Mouse (Mus musculus) 416B (cell line): ENCODE measurements around the gene Adgrg1.

Experiments used
- DNase-seq: peaks from one replicate; pipeline ENCODE4 v3.0.0; 2011; ENCODE audit warnings: low read depth

The Adgrg1 gene

DNA sequence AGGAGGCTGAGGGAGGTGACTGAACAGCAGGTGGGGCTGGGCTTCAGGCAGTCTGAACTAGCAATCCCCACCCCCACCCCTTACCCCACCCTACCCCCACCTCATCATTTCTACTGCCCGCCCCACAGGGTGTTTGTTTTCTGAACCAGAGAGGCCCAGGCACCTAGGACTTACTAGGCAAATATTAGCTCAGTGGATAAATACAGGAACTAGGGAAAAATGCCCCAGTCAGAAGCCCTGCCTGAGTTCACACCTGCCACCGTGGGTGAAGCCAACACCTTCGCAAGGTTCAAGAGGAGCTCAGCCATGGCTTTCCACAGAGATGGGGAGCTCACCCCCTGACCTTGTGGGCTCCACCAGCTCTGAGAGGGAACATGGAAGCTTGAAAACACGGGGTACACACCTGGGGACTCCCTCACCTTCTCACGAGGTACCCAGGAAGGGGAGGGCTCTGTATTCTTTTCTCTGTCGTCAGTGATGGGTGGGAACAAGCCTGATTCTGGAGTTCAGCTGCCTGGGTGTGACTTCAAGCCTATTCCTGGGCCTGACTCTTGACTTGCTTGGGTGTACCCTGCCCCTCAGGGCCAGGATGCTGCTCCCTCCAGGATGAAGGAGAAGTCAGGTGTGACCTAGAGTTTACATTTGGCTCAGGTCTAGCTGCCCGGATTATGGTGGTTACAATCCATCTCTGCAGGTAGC, at the start of gene Adgrg1:
Gene Adgrg1 (plus strand): TSS at position 285 of the 699 bp plus-strand sequence.
- no peak for DNase-seq

- peak; percentile 24 for DNase-seq
These were observed 46.3 kb upstream of the Adgrg1 start for GRCm38 (mm10) chr8:94928227-94928626.

DNA sequence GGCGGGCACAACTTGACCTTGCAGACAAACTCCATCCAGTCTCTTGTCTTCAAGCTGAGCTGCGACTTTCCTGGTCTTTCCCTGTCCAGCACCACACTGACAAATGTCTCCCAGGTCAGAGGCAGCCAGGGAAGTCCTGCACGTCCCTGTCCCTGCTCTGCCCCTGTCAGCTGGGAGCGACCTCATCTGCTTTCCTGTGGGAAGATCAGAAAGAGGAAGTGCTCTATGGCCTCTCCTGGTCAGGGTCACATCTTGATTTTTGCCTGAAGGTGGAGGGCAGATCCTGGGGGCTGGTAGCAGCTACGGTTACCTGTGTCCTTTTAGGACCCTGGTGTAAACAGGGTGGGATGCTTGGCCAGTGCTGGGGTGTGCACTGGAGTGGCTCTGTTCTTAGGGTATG, 40.6 kb upstream of the Adgrg1 start:
- DNase-seq = no peak

DNA sequence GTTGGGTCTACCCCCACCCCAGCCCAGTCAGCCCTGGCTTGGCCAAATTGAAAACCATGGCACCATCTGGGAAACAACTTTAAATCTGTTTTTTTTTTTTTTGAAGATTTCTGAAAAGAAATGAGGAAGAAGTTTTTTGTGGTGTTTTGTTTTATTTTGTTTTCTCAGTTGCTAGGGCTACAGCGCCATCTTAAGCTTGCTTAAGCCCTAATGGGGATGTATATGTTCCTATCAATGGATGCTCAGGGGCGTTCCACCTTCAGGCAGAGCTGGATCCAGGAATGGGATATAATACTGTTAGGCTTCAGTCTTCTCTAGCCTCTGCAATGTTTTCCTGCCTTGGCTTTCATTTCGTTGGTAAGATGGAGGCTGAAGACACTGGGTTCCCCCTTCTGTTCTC, 39.4 kb upstream of the Adgrg1 start:
- peak; percentile 27 for DNase-seq

DNA sequence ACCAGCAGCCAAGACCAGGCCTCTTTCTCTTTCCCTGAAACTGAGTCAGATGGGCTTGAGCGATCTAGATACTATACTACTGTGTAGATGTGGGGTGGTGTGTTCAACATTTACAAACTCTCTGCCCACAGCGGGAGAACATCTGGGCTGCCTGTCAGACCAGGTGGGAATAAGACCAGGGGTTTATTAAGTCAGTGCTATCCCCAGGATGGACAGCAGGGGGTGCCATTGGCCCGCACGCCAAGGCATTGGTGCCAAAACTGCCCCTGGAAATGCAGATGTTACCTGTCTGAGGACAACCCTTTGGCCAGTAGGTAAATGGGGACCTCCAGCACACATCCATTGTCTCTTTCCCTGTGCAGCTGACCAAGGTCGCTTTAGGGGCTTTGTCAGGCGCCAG, 32.0 kb upstream of the Adgrg1 start:
- DNase-seq = peak; percentile 68

GRCm38 (mm10) chr8:94945185-94945584, 29.4 kb upstream of the Adgrg1 start:
- no peak for DNase-seq

DNA sequence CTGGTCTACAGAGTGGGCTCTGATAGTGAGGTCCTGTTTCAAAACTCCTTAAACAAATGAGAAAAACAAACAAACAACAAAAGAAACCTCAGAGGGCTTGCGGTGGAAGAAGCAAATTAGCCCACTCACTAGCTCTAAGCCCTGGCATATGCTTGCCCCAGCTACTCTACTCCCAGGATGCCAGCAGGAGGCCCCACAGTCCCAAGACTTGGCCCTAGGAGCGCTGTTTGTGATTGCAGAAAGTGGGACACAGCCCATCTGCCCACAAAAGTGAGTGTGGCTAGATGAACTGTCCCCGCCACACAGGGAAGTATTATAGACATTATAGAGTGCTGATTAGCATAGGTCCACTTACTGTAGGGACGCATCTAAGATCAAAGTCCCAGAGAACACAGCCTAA, 26.1 kb upstream of the Adgrg1 start:
- DNase-seq = no peak

- DNase-seq = peak; percentile 66
These were observed 25.5 kb upstream of the Adgrg1 start for GRCm38 (mm10) chr8:94949010-94949409.

GRCm38 (mm10) chr8:94950046-94950445, 24.5 kb upstream of the Adgrg1 start:
- peak; percentile 90 for DNase-seq

- DNase-seq = no peak
These were observed 24.1 kb upstream of the Adgrg1 start for GRCm38 (mm10) chr8:94950458-94950857.

DNA sequence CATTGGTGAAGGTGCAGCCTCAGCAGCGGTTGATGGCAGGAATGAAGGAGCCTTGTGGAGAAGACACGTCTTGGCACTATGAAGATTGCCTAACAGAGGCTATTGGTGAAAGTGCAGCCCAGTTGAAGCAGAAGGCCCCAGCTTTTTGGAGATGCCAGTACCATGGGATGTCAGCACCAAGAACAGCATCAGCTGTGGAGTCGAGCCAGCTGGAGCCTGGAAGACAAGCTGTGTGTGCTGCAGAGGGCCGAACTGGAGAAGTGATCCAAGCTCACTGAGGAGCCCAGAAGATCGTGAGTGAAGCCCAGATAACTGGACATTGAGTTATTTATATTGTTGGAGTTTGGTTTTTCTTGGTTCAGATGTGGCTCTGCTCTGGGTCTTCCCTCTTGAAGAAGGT, 22.5 kb upstream of the Adgrg1 start:
- no peak for DNase-seq

- peak; percentile 80 for DNase-seq
These were observed 20.8 kb upstream of the Adgrg1 start for GRCm38 (mm10) chr8:94953624-94954367.

- peak; percentile 96 for DNase-seq
These were observed 20.2 kb upstream of the Adgrg1 start for GRCm38 (mm10) chr8:94954368-94954737.

- DNase-seq = peak; percentile 94
These were observed 19.4 kb upstream of the Adgrg1 start for GRCm38 (mm10) chr8:94954921-94955758.

DNA sequence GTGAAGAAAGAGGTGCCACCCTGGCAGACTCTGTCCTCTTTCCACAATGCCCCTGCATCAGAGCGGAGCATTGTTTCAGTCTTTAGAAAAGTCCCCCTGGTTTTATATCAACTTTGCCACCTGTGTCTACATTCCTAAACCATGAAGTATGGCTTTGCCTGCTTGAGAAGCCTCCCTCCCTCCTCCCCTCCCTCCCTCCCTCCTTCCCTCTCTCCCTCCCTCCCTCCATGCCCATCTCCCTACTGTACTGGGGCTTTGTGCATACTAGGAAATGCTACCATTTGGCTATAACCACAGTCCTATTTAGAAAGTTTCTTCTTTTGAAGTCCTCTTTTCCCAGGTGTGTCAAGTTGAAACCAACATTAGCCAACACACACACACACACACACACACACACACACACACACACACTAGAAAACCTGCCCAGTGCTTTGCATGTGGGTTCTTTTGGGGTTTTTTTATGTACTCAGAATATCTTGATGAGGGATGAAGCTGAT, 18.4 kb upstream of the Adgrg1 start:
- peak; percentile 74 for DNase-seq

GRCm38 (mm10) chr8:94962201-94962600, 12.3 kb upstream of the Adgrg1 start:
- DNase-seq = no peak

- peak; percentile 100 for DNase-seq
These were observed 9.7 kb upstream of the Adgrg1 start for GRCm38 (mm10) chr8:94964828-94965227.

DNA sequence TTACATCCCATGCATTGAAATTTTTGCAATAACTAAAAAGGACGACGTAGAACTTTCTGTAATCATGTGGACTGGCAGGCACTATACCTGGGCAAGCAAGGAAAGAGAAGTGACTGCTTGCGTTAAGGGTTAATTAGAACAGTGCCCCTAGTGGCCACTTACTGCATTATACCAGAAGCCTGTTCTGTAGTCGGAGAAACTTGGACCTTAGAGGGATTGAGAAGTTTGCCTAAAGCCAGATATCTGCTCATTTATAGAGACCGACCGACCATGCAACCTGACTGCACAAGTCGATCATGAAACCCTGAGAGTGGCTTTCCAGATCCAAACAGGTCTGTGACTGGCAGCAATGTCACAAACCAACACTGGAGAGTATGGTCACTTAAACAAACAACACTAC, 8.0 kb upstream of the Adgrg1 start:
- peak; percentile 83 for DNase-seq

GRCm38 (mm10) chr8:94967071-94967470, 7.5 kb upstream of the Adgrg1 start:
- peak; percentile 82 for DNase-seq

DNA sequence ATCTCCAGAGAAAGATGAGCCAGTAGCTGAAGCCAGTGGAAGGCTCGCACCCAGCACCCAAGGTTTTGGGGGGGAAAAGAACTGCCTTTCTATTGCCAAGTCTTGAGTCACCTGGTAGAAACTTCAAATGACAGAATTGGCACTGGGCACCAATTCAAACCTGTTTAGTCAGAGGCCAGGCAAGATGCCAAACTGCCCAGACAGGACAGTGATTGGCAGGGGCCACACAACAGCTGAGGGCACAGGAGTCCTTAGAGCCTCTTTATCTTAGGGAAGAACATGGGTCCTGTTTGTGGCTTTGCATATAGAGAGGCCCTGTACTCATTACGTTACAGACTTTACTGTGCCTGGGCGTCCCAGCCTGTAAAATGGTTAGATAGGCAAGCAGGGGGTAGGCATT, 7.0 kb upstream of the Adgrg1 start:
- peak; percentile 98 for DNase-seq

DNA sequence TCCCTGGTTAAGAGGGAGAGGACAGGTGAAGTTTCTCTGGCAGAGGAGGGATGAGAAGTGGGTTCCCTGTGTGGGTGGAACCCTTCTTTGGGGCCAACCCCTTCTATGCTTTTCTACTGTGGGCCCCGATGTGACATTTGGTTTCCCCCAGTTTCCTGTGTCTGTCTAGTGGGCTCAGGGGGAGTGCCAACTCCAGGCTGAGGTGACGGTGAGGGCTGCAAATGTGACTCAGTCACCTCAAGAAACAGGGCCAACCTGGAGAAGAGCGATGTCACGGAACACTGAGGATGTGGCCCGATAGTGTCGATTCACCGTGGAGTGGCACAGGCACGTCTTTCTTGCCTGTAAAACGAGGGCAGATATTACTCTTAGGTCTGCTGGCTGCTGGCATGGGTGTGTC, 1.3 kb upstream of the Adgrg1 start:
- DNase-seq = peak; percentile 75

DNA sequence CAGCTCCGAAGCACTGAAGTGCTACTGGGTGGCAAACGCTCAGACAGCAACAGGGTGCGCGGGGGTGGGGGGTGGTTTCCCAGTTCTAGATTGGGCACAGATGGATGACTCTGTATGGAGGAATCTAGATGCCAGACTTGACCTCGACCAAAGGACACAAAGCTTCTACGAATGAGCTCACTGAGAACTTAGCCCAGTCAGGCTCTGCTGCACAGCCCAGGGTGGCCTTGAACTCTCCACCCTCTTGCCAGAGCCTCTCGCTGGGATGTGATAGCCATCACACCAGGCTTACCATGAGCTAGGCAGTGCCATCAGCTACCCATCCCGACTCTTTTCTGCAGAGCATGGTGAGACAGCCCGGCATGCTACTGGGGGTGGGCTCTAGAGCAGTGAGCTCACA, 765 bp upstream of the Adgrg1 start:
- no peak for DNase-seq
